Mouse (Mus musculus): ENCODE measurements around the gene Rnf167. TPM values are rescaled to one million over a fixed set of nuclear protein-coding genes. Genes with fewer than 3 reads are reported as not detected.

Rnf167 gene
- polyA plus RNA-seq, 1 experiment = 118 TPM

GRCm38 (mm10) chr11:70644564-70645103, 2.4 kb upstream of the Rnf167 start:
- 94% methylated on average over 8 of the region's 8 CpGs for WGBS
- no peak for TF ChIP-seq POLR2A (IDR thresholded peaks at IDR 0.05; ENCODE audit: low read depth, low read length)
- TF ChIP-seq CTCF (conservative IDR thresholded peaks at IDR 0.05; ENCODE audit: insufficient read depth, insufficient read length, low read depth, low read length) = no peak

GRCm38 (mm10) chr11:70645461-70646258, 1.4 kb upstream of the Rnf167 start:
- no peak for DNase-seq
- H3K4me3 ChIP-seq (ENCODE audit: insufficient read depth, low read depth, low read length) = peak overlapping the region; percentile 75
- 65% methylated on average over 12 of the region's 12 CpGs for WGBS
- peak overlapping the region; percentile 94; the same call in 1 of the 2 replicates for H3K27ac ChIP-seq (ENCODE audit: insufficient read depth, low read depth, low read length)
- peaks cover 14% of the 10 kb centered on the region for H3K4me1 ChIP-seq (ENCODE audit: control insufficient read depth, insufficient read depth, low read length)
- no peaks in the 10 kb centered on the region for H3K27me3 ChIP-seq (replicated peaks; ENCODE audit: control insufficient read depth, insufficient read depth, low read length)
- TF ChIP-seq POLR2A (IDR thresholded peaks at IDR 0.05; ENCODE audit: low read depth, low read length) (no peak), CTCF (conservative IDR thresholded peaks at IDR 0.05; ENCODE audit: insufficient read depth, insufficient read length, low read depth, low read length) (no peak)
- H3K36me3 ChIP-seq (ENCODE audit: control insufficient read depth, insufficient read depth, low read length) = peaks cover 7% of the 10 kb centered on the region

More at GRCm38 (mm10) chr11:70644564-70645103, 2.4 kb upstream of the Rnf167 start:
- peaks cover 4% of the 10 kb centered on the region for H3K36me3 ChIP-seq (ENCODE audit: control insufficient read depth, insufficient read depth, low read length)
- H3K4me1 ChIP-seq (ENCODE audit: control insufficient read depth, insufficient read depth, low read length) = peaks cover 14% of the 10 kb centered on the region
- no peak for DNase-seq
- H3K27me3 ChIP-seq (replicated peaks; ENCODE audit: control insufficient read depth, insufficient read depth, low read length) = no peaks in the 10 kb centered on the region
- no peak overlapping the region for H3K4me3 ChIP-seq (ENCODE audit: insufficient read depth, low read depth, low read length)
- no peak overlapping the region for H3K27ac ChIP-seq (ENCODE audit: insufficient read depth, low read depth, low read length)

- Histone ChIP-seq H3K4me3 (ENCODE audit: insufficient read depth, low read depth, low read length) (peak overlapping the region; percentile 75), H3K36me3 (ENCODE audit: control insufficient read depth, insufficient read depth, low read length) (peaks cover 10% of the 10 kb centered on the region), H3K27me3 (replicated peaks; ENCODE audit: control insufficient read depth, insufficient read depth, low read length) (no peaks in the 10 kb centered on the region), H3K4me1 (ENCODE audit: control insufficient read depth, insufficient read depth, low read length) (peaks cover 14% of the 10 kb centered on the region), H3K27ac (ENCODE audit: insufficient read depth, low read depth, low read length) (peak overlapping the region; percentile 94)
- DNase-seq = peak; percentile 61
- WGBS = 4% methylated on average over 3 of the region's 3 CpGs
- TF ChIP-seq CTCF (conservative IDR thresholded peaks at IDR 0.05; ENCODE audit: insufficient read depth, insufficient read length, low read depth, low read length) = no peak
- TF ChIP-seq POLR2A (IDR thresholded peaks at IDR 0.05; ENCODE audit: low read depth, low read length) = no peak
These were observed 828 bp upstream of the Rnf167 start for GRCm38 (mm10) chr11:70646259-70646555.

GRCm38 (mm10) chr11:70647716-70648420, 833 bp downstream of the Rnf167 start:
- 2% methylated on average over 28 of the region's 28 CpGs for WGBS
- peak overlapping the region; percentile 98 for H3K27ac ChIP-seq (ENCODE audit: insufficient read depth, low read depth, low read length)
- H3K27me3 ChIP-seq (replicated peaks; ENCODE audit: control insufficient read depth, insufficient read depth, low read length) = no peaks in the 10 kb centered on the region
- H3K4me1 ChIP-seq (ENCODE audit: control insufficient read depth, insufficient read depth, low read length) = peaks cover 22% of the 10 kb centered on the region
- no peak for TF ChIP-seq POLR2A (IDR thresholded peaks at IDR 0.05; ENCODE audit: low read depth, low read length)
- TF ChIP-seq CTCF (conservative IDR thresholded peaks at IDR 0.05; ENCODE audit: insufficient read depth, insufficient read length, low read depth, low read length) = no peak
- peak; percentile 38 for DNase-seq
- peak overlapping the region; percentile 63 for H3K4me3 ChIP-seq (ENCODE audit: insufficient read depth, low read depth, low read length)
- H3K36me3 ChIP-seq (ENCODE audit: control insufficient read depth, insufficient read depth, low read length) = peaks cover 10% of the 10 kb centered on the region

GRCm38 (mm10) chr11:70648512-70648911, 1.5 kb downstream of the Rnf167 start:
- DNase-seq = no peak
- Histone ChIP-seq H3K4me3 (ENCODE audit: insufficient read depth, low read depth, low read length) (no peak overlapping the region), H3K27me3 (replicated peaks; ENCODE audit: control insufficient read depth, insufficient read depth, low read length) (no peaks in the 10 kb centered on the region), H3K27ac (ENCODE audit: insufficient read depth, low read depth, low read length) (no peak overlapping the region), H3K4me1 (ENCODE audit: control insufficient read depth, insufficient read depth, low read length) (peaks cover 24% of the 10 kb centered on the region), H3K36me3 (ENCODE audit: control insufficient read depth, insufficient read depth, low read length) (peaks cover 10% of the 10 kb centered on the region)
- no peak for TF ChIP-seq POLR2A (IDR thresholded peaks at IDR 0.05; ENCODE audit: low read depth, low read length)
- TF ChIP-seq CTCF (conservative IDR thresholded peaks at IDR 0.05; ENCODE audit: insufficient read depth, insufficient read length, low read depth, low read length) = no peak
- 56% methylated on average over 4 of the region's 4 CpGs for WGBS

- Histone ChIP-seq H3K4me1 (ENCODE audit: control insufficient read depth, insufficient read depth, low read length) (peaks cover 24% of the 10 kb centered on the region), H3K4me3 (ENCODE audit: insufficient read depth, low read depth, low read length) (no peak overlapping the region), H3K27me3 (replicated peaks; ENCODE audit: control insufficient read depth, insufficient read depth, low read length) (no peaks in the 10 kb centered on the region), H3K27ac (ENCODE audit: insufficient read depth, low read depth, low read length) (no peak overlapping the region), H3K36me3 (ENCODE audit: control insufficient read depth, insufficient read depth, low read length) (peaks cover 10% of the 10 kb centered on the region)
- DNase-seq = no peak
- TF ChIP-seq CTCF (conservative IDR thresholded peaks at IDR 0.05; ENCODE audit: insufficient read depth, insufficient read length, low read depth, low read length) = no peak
- TF ChIP-seq POLR2A (IDR thresholded peaks at IDR 0.05; ENCODE audit: low read depth, low read length) = no peak
- WGBS = 53% methylated on average over 8 of the region's 8 CpGs
These were observed 2.2 kb downstream of the Rnf167 start for GRCm38 (mm10) chr11:70649185-70649734.

All from kidney, adult 2 months (tissue).